Mouse (Mus musculus): ENCODE results near the gene Clasrp. TPM values are rescaled to one million over a fixed set of nuclear protein-coding genes. Genes with fewer than 3 reads are reported as not detected.
"Not testable (repeated sequence)": the region's sequence is repeated elsewhere in the genome, so short reads cannot be mapped to it uniquely, and the experiment has no call there.

Clasrp gene
- polyA plus RNA-seq, 1 experiment from 2014 or later: 53.6 TPM

GRCm38 (mm10) chr7:19628192-19628535, 23.9 kb upstream of the Clasrp start:
- DNase-seq (ENCODE audit: extremely low spot score, low spot score): no peak
- 17% methylated on average over 17 of the region's 17 CpGs for WGBS
- Histone ChIP-seq H3K4me3 (peak overlapping the region; percentile 74), H3K4me1 (peaks cover 24% of the 10 kb centered on the region), H3K9me3 (no peaks in the 10 kb centered on the region), H3K36me3 (replicated peaks) (peaks cover 14% of the 10 kb centered on the region), H3K27me3 (ENCODE audit: poor library complexity, severe bottlenecking) (no peaks in the 10 kb centered on the region), H3K27ac (peak overlapping the region; percentile 76; the same call in 1 of the 2 replicates)

DNA sequence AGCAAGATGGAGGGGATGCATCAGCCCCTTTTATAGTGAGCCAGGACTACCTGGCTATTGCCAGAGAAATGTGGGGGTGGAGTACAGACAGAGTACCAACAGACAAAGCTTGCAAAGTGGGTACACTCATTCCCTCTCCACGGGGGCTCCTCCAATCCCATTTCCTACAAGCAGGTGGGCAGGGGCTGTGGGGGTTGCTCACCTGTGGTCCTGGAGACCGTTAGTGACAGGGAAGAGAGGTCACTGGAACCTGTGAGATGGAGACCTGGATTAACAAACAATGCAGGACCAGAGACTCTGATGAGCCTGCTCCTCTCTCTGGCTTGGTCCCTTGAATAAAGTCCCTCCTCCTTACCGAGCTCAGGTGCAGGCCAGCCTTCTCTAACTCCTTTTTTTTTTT, 23.4 kb upstream of the Clasrp start:
- DNase-seq (ENCODE audit: extremely low spot score, low spot score): no peak
- 62% methylated on average over 3 of the region's 3 CpGs for WGBS
- no peaks in the 10 kb centered on the region for H3K27me3 ChIP-seq (ENCODE audit: poor library complexity, severe bottlenecking)
- H3K4me1 ChIP-seq: peaks cover 24% of the 10 kb centered on the region
- H3K27ac ChIP-seq: no peak overlapping the region
- peak overlapping the region; percentile 74 for H3K4me3 ChIP-seq
- H3K36me3 ChIP-seq (replicated peaks): peaks cover 10% of the 10 kb centered on the region
- no peaks in the 10 kb centered on the region for H3K9me3 ChIP-seq

- Histone ChIP-seq H3K4me3 (no peak overlapping the region), H3K27me3 (ENCODE audit: poor library complexity, severe bottlenecking) (peaks cover 14% of the 10 kb centered on the region), H3K4me1 (peaks cover 14% of the 10 kb centered on the region), H3K27ac (no peak overlapping the region), H3K9me3 (no peaks in the 10 kb centered on the region), H3K36me3 (replicated peaks) (no peaks in the 10 kb centered on the region)
- 78% methylated on average over 2 of the region's 2 CpGs for WGBS
- DNase-seq (ENCODE audit: extremely low spot score, low spot score): no peak
Observed at GRCm38 (mm10) chr7:19623433-19623832, 19.1 kb upstream of the Clasrp start.

- H3K36me3 ChIP-seq (replicated peaks): no peaks in the 10 kb centered on the region
- no peak overlapping the region for H3K27ac ChIP-seq
- DNase-seq (ENCODE audit: extremely low spot score, low spot score): no peak
- H3K27me3 ChIP-seq (ENCODE audit: poor library complexity, severe bottlenecking): peaks cover 14% of the 10 kb centered on the region
- 54% methylated on average over 6 of the region's 6 CpGs for WGBS
- no peak overlapping the region for H3K4me3 ChIP-seq
- no peaks in the 10 kb centered on the region for H3K9me3 ChIP-seq
- peaks cover 6% of the 10 kb centered on the region for H3K4me1 ChIP-seq
Observed at GRCm38 (mm10) chr7:19622241-19622640, 18.0 kb upstream of the Clasrp start.

DNA sequence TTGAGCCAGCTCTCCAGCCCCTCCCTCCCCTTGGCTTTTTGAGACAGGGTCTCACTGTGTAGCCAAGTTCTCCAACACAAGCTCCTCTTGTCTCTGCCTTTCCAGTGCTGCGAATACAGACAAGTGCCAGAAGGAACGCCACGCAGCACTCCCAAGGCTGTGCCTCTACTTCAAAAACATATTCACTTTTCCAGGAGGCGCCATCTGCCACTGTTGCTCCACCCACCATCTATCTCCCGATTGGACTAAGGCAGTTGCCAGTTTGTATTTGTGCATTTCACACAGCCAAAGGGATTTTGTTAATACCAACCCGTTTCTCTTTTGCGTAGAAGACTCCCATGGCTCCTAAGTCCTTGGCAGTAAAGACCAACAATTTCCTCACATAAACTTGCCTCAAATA, 16.5 kb upstream of the Clasrp start:
- H3K4me1 ChIP-seq: peaks cover 6% of the 10 kb centered on the region
- H3K4me3 ChIP-seq: no peak overlapping the region
- H3K27me3 ChIP-seq (ENCODE audit: poor library complexity, severe bottlenecking): peaks cover 14% of the 10 kb centered on the region
- H3K36me3 ChIP-seq (replicated peaks): no peaks in the 10 kb centered on the region
- no peak overlapping the region for H3K27ac ChIP-seq
- WGBS: 93% methylated on average over 7 of the region's 7 CpGs
- no peak for DNase-seq (ENCODE audit: extremely low spot score, low spot score)
- H3K9me3 ChIP-seq: no peaks in the 10 kb centered on the region

DNA sequence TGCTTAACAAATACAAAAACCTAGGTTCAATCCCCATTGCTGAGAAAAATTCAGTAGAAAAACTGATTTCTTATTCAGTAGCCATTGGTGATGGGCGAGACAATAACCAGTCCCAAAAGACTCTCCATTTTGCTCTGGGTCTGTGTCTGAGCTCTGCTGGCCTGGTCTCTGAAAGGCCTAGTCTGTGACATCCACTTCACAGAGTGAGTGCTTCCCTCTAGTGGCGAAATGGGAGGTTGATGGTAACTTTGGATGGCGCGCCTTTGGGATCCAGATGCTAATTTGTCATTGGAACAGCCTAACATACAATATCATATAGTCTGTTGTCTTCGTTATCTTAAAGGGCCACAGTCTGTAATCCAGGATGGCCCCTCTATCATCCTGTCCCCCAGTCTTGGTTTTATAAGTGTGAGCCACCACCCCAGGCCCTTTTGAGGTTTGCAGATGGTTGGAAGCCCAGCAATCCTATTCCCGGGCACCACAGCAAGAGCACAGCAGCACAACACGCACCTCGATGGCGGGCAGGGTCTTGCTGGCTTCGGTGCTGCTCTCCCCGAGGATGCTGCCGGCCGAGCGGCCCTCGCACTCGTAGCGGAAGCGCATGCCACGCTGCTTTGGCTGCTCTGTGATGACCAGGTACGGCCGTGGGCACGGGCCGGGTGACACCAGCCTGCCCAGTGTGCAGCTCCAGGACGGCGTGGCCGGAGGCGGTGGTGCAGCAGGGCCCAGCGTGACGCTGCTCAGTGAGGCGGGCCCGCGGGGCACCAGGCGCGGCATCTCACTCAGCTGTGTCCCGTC, 14.9 kb upstream of the Clasrp start:
- H3K27ac ChIP-seq: peak overlapping the region; percentile 65
- H3K36me3 ChIP-seq (replicated peaks): no peaks in the 10 kb centered on the region
- H3K27me3 ChIP-seq (ENCODE audit: poor library complexity, severe bottlenecking): peaks cover 14% of the 10 kb centered on the region
- no peaks in the 10 kb centered on the region for H3K9me3 ChIP-seq
- peaks cover 6% of the 10 kb centered on the region for H3K4me1 ChIP-seq
- H3K4me3 ChIP-seq: peak overlapping the region; percentile 46
- 7% methylated on average over 35 of the region's 35 CpGs for WGBS
- peak; percentile 77 for DNase-seq (ENCODE audit: extremely low spot score, low spot score)

GRCm38 (mm10) chr7:19615036-19615577, 10.8 kb upstream of the Clasrp start:
- Histone ChIP-seq H3K4me1 (peaks cover 6% of the 10 kb centered on the region), H3K9me3 (no peaks in the 10 kb centered on the region), H3K27me3 (ENCODE audit: poor library complexity, severe bottlenecking) (peaks cover 10% of the 10 kb centered on the region), H3K36me3 (replicated peaks) (no peaks in the 10 kb centered on the region), H3K27ac (no peak overlapping the region), H3K4me3 (no peak overlapping the region)
- DNase-seq (ENCODE audit: extremely low spot score, low spot score): no peak
- WGBS: 91% methylated on average over 12 of the region's 12 CpGs

DNA sequence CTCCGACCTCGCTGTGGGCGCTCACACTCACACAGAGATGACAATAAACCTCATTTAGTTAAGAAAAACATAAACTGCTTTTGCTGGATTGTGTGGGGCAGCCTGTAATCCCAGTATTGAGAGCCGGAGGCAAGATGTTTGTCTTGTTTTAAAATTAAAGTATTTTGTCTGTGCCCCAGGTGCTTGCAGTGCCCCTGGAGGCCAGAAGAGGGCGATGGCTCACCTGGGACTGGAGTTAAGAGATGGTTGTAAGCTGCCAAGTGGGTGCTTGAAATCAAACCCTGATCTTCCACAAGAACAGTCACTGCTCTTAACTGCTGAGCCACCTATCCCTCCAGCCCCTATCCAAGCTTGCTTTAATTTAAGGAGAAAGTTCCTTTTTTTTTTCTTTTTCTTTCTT, 6.7 kb upstream of the Clasrp start:
- no peaks in the 10 kb centered on the region for H3K9me3 ChIP-seq
- H3K27me3 ChIP-seq (ENCODE audit: poor library complexity, severe bottlenecking): no peaks in the 10 kb centered on the region
- no peak overlapping the region for H3K27ac ChIP-seq
- H3K4me3 ChIP-seq: no peak overlapping the region
- WGBS: 74% methylated on average over 5 of the region's 5 CpGs
- no peak for DNase-seq (ENCODE audit: extremely low spot score, low spot score)
- no peaks in the 10 kb centered on the region for H3K4me1 ChIP-seq
- H3K36me3 ChIP-seq (replicated peaks): no peaks in the 10 kb centered on the region

DNA sequence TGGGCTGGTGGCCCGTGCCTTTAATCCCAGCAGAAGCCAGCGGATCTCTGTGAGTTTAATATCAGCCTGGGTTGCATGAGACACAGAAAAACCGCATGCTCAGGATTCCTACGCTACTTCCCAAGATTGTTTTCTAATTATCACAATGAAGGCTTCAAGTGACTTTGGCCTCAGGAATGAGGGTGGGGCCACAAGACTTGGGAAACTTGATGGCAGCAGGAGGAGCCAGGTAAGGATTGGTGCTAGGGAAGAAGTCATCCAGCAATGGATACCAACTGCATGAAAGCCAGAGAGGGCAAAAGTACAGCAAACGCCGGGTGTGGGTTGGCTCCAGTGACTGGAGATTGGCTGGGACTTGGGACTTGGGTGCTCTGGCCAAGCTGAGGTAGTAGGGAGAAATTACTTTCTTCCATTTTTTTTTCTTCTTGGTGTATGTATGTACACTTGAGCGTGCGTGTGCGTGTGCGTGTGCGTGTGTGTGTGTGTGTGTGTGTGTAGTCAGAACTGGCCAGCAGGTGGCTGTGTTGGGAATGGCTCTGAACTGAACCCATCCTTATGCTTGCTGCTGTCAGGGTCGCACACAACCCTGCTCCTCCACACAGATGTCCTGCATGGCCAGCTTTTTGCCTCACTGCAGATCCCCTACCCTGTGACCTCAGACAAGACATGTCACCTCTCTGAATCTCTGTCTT, 5.5 kb upstream of the Clasrp start:
- Histone ChIP-seq H3K4me3 (no peak overlapping the region), H3K4me1 (no peaks in the 10 kb centered on the region), H3K27me3 (ENCODE audit: poor library complexity, severe bottlenecking) (no peaks in the 10 kb centered on the region), H3K9me3 (no peaks in the 10 kb centered on the region), H3K27ac (no peak overlapping the region), H3K36me3 (replicated peaks) (no peaks in the 10 kb centered on the region)
- WGBS: 95% methylated on average over 12 of the region's 12 CpGs
- DNase-seq (ENCODE audit: extremely low spot score, low spot score): no peak

- H3K27me3 ChIP-seq (ENCODE audit: poor library complexity, severe bottlenecking): no peaks in the 10 kb centered on the region
- H3K4me3 ChIP-seq: no peak overlapping the region
- DNase-seq (ENCODE audit: extremely low spot score, low spot score): no peak
- H3K4me1 ChIP-seq: peaks cover 16% of the 10 kb centered on the region
- WGBS: 85% methylated on average over 5 of the region's 5 CpGs
- peaks cover 7% of the 10 kb centered on the region for H3K36me3 ChIP-seq (replicated peaks)
- no peaks in the 10 kb centered on the region for H3K9me3 ChIP-seq
- H3K27ac ChIP-seq: no peak overlapping the region
Observed at GRCm38 (mm10) chr7:19607291-19607690, 3.0 kb upstream of the Clasrp start.

DNA sequence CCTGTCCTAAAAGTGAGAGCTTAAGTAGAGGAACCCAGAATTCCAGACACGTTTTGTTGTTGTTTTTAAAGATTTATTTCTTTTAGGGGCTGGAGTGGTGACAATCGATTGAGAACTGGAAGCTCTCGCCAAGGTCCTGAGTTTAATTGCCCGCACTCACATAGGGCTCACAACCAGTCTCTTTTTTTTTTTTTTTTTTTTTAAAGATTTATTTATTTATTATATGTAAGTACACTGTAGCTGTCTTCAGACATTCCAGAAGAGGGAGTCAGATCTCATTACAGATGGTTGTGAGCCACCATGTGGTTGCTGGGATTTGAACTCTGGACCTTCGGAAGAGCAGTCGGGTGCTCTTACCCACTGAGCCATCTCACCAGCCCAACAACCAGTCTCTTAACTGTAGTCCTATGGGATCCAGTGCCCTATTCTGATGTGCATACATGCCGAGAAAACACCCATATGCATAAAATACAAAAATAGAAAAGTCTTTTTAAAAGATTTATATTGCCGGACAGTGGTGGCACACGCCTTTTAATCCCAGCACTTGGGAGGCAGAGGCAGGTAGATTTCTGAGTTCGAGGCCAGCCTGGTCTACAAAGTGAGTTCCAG, 424 bp upstream of the Clasrp start:
- H3K27me3 ChIP-seq (ENCODE audit: poor library complexity, severe bottlenecking); H3K9me3 ChIP-seq; DNase-seq (ENCODE audit: extremely low spot score, low spot score): not testable (repeated sequence)
- WGBS: 62% methylated on average over 10 of the region's 10 CpGs
- Histone ChIP-seq H3K4me3 (peak overlapping the region; percentile 99), H3K36me3 (replicated peaks) (peaks cover 33% of the 10 kb centered on the region), H3K27ac (peak overlapping the region; percentile 95), H3K4me1 (peaks cover 29% of the 10 kb centered on the region)

- Histone ChIP-seq H3K9me3 (no peaks in the 10 kb centered on the region), H3K4me3 (peak overlapping the region; percentile 99), H3K27me3 (ENCODE audit: poor library complexity, severe bottlenecking) (no peaks in the 10 kb centered on the region), H3K36me3 (replicated peaks) (peaks cover 50% of the 10 kb centered on the region), H3K27ac (no peak overlapping the region), H3K4me1 (peaks cover 29% of the 10 kb centered on the region)
- WGBS: 88% methylated on average over 12 of the region's 12 CpGs
- DNase-seq (ENCODE audit: extremely low spot score, low spot score): no peak
Observed at GRCm38 (mm10) chr7:19603055-19603454, 1.2 kb downstream of the Clasrp start.

DNA sequence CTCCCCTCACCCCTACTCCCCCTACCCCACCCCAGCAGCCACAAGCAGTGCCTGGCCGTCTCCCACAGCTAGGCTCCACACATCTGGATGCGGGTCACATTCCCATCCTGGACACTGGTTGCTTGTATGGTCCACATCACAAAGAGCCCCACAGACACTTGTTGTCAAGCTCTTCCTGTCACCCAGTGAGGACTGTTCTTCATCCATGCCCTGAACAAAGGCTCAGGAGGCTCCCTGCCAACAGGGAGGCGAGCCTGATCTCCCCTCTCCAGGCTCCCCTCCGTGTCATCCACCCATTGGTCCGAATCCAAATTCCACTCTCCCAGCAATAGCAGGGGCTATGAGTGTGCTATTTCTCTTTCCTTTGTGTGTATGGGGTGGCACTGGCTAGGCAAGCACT, 3.7 kb downstream of the Clasrp start:
- Histone ChIP-seq H3K36me3 (replicated peaks) (peaks cover 70% of the 10 kb centered on the region), H3K27ac (no peak overlapping the region), H3K9me3 (no peaks in the 10 kb centered on the region), H3K27me3 (ENCODE audit: poor library complexity, severe bottlenecking) (no peaks in the 10 kb centered on the region), H3K4me3 (no peak overlapping the region), H3K4me1 (peaks cover 29% of the 10 kb centered on the region)
- DNase-seq (ENCODE audit: extremely low spot score, low spot score): no peak
- WGBS: 76% methylated on average over 5 of the region's 5 CpGs

All from forebrain, embryonic 10.5 days (tissue).